Mouse (Mus musculus) CH12.LX (cell line): ENCODE measurements around the gene Ccdc114.

Experiments
- CTCF ChIP-seq, 2 experiments: IDR thresholded peaks in 1 of 2; conservative IDR thresholded peaks in 1 of 2; 2 replicates each; pipeline ENCODE4 v1.5.1; 2011 to 2012; ENCODE audit warnings: low read depth in 2 of 2, low read length in 2 of 2, improper control_type of control experiment in 1 of 2, inconsistent platforms in 1 of 2, mild to moderate bottlenecking in 1 of 2, moderate library complexity in 1 of 2
- ELF1 ChIP-seq: IDR thresholded peaks from 2 replicates; pipeline ENCODE4 v1.6.1; 2014; ENCODE audit warnings: low read depth, mild to moderate bottlenecking, inconsistent platforms, low read length, improper control_type of control experiment
- ETS1 ChIP-seq: conservative IDR thresholded peaks from 2 replicates; pipeline ENCODE4 v1.6.1; 2012; ENCODE audit warnings: low read depth, mild to moderate bottlenecking, inconsistent platforms, low read length, improper control_type of control experiment, moderate library complexity
- MAZ ChIP-seq: IDR thresholded peaks from 2 replicates; pipeline ENCODE4 v1.6.1; 2012; ENCODE audit warnings: low read depth, mild to moderate bottlenecking, inconsistent platforms, low read length, improper control_type of control experiment, moderate library complexity
- MEF2A ChIP-seq: IDR thresholded peaks from 2 replicates; pipeline ENCODE4 v1.6.1; 2014; ENCODE audit warnings: low read depth, mild to moderate bottlenecking, inconsistent platforms, low read length, improper control_type of control experiment, borderline replicate concordance
- MYC ChIP-seq: IDR thresholded peaks from 2 replicates; pipeline ENCODE4 v1.6.1; 2011; ENCODE audit warnings: low read depth, mild to moderate bottlenecking, improper control_type of control experiment, low read length
- NELFE ChIP-seq: IDR thresholded peaks from 2 replicates; pipeline ENCODE4 v1.6.1; 2011; ENCODE audit warnings: low read depth, low read length, improper control_type of control experiment
- POLR2A ChIP-seq: IDR thresholded peaks from 2 replicates; pipeline ENCODE4 v1.6.1; 2011; ENCODE audit warnings: low read depth, mild to moderate bottlenecking, improper control_type of control experiment, low read length
- TCF12 ChIP-seq: IDR thresholded peaks from 2 replicates; pipeline ENCODE4 v1.6.1; 2014; ENCODE audit warnings: low read depth, mild to moderate bottlenecking, inconsistent platforms, low read length, improper control_type of control experiment
- ZKSCAN1 ChIP-seq: IDR thresholded peaks from 2 replicates; pipeline ENCODE4 v1.6.1; 2012; ENCODE audit warnings: low read depth, inconsistent platforms, low read length, improper control_type of control experiment, borderline replicate concordance
- ZNF384 ChIP-seq: IDR thresholded peaks from 2 replicates; pipeline ENCODE4 v1.6.1; 2012; ENCODE audit warnings: low read depth, low read length, improper control_type of control experiment, inconsistent platforms

DNA sequence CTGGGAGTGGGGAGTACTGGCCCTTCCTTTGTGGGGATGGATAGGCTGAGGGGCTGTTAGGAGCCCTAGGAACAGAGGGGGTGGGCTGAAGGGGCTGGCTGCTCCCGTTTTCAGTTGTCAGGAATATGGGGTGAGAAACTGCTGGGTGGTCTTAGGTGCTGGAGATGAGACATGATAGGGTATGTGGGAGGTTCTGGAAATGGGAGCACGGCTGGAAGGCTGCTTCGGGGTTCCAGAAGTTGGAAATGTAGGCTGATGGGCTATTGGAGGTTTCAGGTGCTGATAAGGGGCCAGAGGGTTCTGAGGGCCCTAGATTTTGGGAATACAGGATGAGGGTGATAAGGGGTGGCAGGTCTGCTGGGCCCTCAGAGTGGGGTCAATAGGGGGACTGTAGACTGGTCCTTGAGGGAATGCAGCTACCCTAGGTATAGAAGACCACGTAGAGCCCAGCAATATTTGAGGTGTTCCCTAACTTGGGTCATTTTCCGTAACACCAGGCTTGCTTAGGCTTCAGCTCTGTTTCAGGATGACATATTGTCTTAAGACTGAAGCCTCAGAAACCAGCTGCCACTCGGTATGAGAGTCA, 27.8 kb upstream of the Ccdc114 start:
- TF ChIP-seq CTCF (conservative IDR thresholded peaks at IDR 0.05 in 1 of 2, IDR thresholded peaks at IDR 0.05 in 1 of 2; ENCODE audit: low read depth in 2 of 2, low read length in 2 of 2) (no peak), TCF12 (no peak), MEF2A (no peak), NELFE (no peak), MYC (no peak), ZKSCAN1 (no peak), ZNF384 (no peak), ELF1 (no peak), POLR2A (no peak), ETS1 (no peak), MAZ (no peak)
